Mouse (Mus musculus) mature B cell (primary cell): Measurements from ENCODE around the gene Rhox7b.
"Not testable (repeated sequence)": the region's sequence is repeated elsewhere in the genome, so short reads cannot be mapped to it uniquely, and the experiment has no call there.

Experiments used
- in situ Hi-C: fragments of 300-500 bp; cut with MboI; formaldehyde crosslinking; loops from 2 replicates; pipeline ENCODE4 v1.14.3; 2019

Rhox7b gene

DNA sequence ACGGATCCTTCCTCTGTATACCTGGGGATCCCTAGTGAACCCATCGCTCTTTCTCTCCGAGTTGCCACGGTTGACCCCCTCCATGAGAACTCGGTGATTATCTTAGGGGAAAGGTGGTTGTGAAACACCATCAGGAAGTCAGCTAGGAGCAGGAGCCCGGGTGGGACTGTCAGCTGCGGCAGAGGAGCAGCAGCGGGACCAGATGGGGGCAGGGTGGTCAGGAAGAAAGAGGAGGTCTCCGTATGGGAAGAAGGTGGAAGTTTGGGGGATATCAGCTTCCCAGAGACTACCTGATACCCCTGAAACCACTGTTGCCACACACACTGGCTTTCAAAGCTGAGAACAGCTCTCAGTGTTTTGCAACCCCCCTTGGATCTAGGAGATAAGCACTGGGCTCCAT, at the start of gene Rhox7b:
TSS of gene Rhox7b (minus strand) at position 101 of the 400 bp plus-strand sequence.
- in situ Hi-C loops = not testable (repeated sequence)

DNA sequence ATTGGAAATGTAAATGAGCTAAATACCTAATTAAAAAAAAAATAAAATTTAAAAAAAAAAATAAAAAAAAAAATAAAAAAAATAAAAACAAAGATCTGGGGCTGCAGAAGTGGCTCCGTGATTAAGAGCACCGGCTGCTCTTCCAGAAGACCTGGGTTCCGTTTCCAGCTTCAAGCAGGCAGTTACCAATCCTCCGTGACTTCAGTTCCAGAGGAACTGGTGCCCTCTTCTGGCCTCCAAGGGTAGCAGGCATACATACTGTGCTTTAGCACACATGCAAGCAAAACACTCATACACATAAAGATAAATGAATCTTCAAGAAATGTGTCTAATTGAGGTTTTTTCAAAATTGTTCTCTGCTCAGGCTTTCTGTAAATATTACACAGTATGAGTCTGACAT, 19.3 kb upstream of the Rhox7b start:
- in situ Hi-C loops = no loop called here

DNA sequence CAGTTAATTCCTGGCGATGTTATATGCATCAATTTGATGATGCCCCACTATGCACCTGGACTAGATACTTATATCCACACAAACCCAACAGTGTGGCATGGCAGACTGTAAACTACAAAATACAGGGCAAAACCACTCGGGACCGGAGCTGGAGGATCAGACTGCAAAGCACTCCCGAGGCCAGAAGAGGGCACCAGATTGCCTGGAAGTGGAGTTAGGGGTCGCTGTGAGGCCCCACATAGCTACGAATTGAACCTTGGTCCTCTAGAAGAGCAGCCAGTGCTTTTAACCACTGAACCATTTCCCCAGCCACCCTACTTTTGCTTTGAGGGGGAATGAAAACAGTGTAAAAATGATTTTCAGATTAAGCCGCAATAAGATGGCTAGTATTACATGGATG, 11.5 kb upstream of the Rhox7b start:
- in situ Hi-C loops = no loop called here

DNA sequence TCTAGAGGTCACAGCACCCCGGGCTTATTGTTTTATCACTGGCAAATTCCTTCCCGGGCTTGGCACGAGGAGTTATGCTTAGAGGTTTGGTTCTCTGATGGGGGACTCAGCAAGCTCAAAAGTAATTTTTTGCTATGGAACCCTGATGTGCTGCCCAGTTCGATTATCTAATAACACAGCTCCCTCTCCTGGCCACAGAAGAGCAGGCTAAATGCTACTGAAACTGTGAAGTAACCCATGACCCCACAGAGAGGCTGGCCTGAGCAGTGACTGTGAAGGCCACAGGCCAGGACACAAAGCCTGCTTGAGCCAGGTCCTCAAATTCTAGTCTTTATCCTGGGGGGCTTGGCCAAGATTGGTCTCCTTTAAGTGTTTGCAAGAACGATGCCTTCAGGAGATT, 6.7 kb upstream of the Rhox7b start:
- in situ Hi-C loops = no loop called here

DNA sequence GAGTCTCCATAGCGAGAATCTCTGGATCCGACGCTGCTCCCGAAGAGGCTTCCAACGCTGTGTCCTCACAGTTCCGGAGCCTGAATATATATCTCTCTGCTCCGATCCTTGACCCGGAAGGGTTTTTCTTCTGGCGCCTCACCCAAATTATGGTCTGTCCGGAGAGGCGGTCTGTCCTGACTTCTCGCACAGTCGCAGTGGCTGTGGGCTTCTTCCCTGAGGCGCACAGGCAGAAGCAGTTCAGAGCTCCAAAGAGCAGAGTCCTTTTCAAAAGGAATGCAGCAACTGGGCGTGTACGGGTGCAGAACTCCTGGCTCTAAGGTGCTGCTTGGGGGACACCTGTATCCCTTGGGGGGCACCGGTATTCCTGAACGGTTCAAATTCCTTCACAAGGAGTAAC, 4.6 kb upstream of the Rhox7b start, which contains the start of gene Rhox9:
TSS of gene Rhox9 (minus strand) at position 101 of the 400 bp plus-strand sequence.
- in situ Hi-C loops = not testable (repeated sequence)

DNA sequence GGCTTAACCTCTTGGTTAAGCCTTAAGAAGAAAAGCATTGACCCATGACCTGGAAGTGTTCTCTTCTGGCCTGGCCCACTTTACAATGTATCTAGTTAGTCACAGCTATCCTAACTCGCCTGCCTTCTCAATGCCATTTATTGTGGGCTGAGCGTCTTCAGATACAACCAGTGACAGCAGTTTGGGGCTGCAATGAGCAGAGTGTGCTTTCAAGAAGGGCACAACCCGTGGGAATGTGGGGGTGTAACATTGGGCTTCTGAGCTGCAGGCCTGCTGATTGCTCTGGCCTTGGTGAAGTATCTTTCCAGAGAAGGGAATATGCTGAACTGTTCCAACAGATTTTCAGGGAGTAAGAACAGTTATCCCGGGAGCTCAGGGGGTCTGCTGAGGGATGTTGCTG, 18.2 kb downstream of the Rhox7b start, which contains the start of gene Rhox8:
TSS of gene Rhox8 (minus strand) at position 101 of the 400 bp plus-strand sequence.
- in situ Hi-C loops = no loop called here

DNA sequence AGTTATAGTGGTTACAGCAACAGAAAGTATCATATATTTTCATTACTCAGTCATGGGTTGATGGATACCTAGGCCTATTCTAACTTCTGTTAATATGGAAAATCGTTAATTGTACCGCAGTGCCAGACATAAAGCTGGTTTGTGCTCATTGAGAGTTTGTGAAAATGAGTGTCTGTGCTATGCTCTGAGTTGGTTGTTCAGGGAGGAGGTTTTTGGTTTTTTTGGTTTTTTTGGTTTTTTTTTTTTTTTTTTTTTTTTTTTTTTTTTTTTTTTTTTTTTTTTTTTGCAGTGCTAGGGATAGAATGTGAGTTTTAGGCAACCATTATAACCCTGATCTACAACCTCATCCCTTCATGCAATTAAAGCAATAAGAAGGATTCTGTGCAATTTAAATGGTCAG, 25.4 kb downstream of the Rhox7b start:
- in situ Hi-C loops = no loop called here
